Mouse (Mus musculus): ENCODE results near the gene H2-D1. TPM values are rescaled to one million over a fixed set of nuclear protein-coding genes. Genes with fewer than 3 reads are reported as not detected.

The H2-D1 gene
- total RNA-seq, 2 experiments from 2014 or later: 19.6 to 23.3 TPM

GRCm38 (mm10) chr17:35236996-35237395, 25.5 kb upstream of the H2-D1 start:
- intact Hi-C loops (cut with DNase I): loop anchor here (2.0 to 10.0 kb wide), 5 partner anchors 72 to 645 kb away; partner anchors contain the start of genes C2, Csnk2b, Ehmt2 and Gpank1
- DNase-seq (ENCODE audit: low spot score in 2 of 2): no peak

GRCm38 (mm10) chr17:35237504-35237903, 25.0 kb upstream of the H2-D1 start:
- intact Hi-C loops (cut with DNase I): loop anchor here (2.0 to 10.0 kb wide), 5 partner anchors 73 to 645 kb away; partner anchors contain the start of genes C2, Csnk2b, Ehmt2 and Gpank1
- DNase-seq (ENCODE audit: low spot score in 2 of 2): no peak

- no peak for DNase-seq (ENCODE audit: low spot score in 2 of 2)
- intact Hi-C loops (cut with DNase I): loop anchor here (5.0 to 10.0 kb wide), 5 partner anchors 117 to 647 kb away; partner anchors contain the start of genes C2, Csnk2b, Dxo and Ehmt2
Observed at GRCm38 (mm10) chr17:35239700-35240099, 22.8 kb upstream of the H2-D1 start.

- intact Hi-C loops (cut with DNase I): loop anchor here (5.0 kb wide), 1 partner anchor 403 kb away; the partner anchor contains the start of genes Dxo and Stk19
- no peak for DNase-seq (ENCODE audit: low spot score in 2 of 2)
Observed at GRCm38 (mm10) chr17:35240384-35241304, 21.9 kb upstream of the H2-D1 start.

- intact Hi-C loops (cut with DNase I): loop anchor here (5.0 kb wide), 1 partner anchor 404 kb away; the partner anchor contains the start of genes Dxo and Stk19
Observed at GRCm38 (mm10) chr17:35241305-35242014, 21.1 kb upstream of the H2-D1 start, which contains the start of gene Ddx39b. TSS of gene Ddx39b (plus strand) at chr17:35241746.

GRCm38 (mm10) chr17:35242015-35242941, 20.3 kb upstream of the H2-D1 start:
- intact Hi-C loops (cut with DNase I): loop anchor here (5.0 kb wide), 1 partner anchor 405 kb away; the partner anchor contains the start of genes Dxo and Stk19
- peak in 1 of 2 experiments; percentile 43 for DNase-seq (ENCODE audit: low spot score in 2 of 2)

More at GRCm38 (mm10) chr17:35241305-35242014, 21.1 kb upstream of the H2-D1 start, which contains the start of gene Ddx39b:
- peak; percentile 97 to 98 for DNase-seq (ENCODE audit: low spot score in 2 of 2)

GRCm38 (mm10) chr17:35243086-35243485, 19.4 kb upstream of the H2-D1 start:
- intact Hi-C loops (cut with DNase I): loop anchor here (5.0 kb wide), 1 partner anchor 406 kb away; the partner anchor contains the start of genes Dxo and Stk19
- peak; percentile 58 to 65 for DNase-seq (ENCODE audit: low spot score in 2 of 2)

GRCm38 (mm10) chr17:35244999-35245398, 17.5 kb upstream of the H2-D1 start:
- intact Hi-C loops (cut with DNase I): loop anchor here (5.0 kb wide), 1 partner anchor 408 kb away; the partner anchor contains the start of genes Dxo and Stk19
- no peak for DNase-seq (ENCODE audit: low spot score in 2 of 2)

GRCm38 (mm10) chr17:35245731-35246623, 16.6 kb upstream of the H2-D1 start:
- intact Hi-C loops (cut with DNase I): no loop called here
- DNase-seq (ENCODE audit: low spot score in 2 of 2): no peak

GRCm38 (mm10) chr17:35247144-35247543, 15.4 kb upstream of the H2-D1 start:
- DNase-seq (ENCODE audit: low spot score in 2 of 2): no peak
- intact Hi-C loops (cut with DNase I): no loop called here

- intact Hi-C loops (cut with DNase I): no loop called here
- no peak for DNase-seq (ENCODE audit: low spot score in 2 of 2)
Observed at GRCm38 (mm10) chr17:35248986-35249385, 13.5 kb upstream of the H2-D1 start.

GRCm38 (mm10) chr17:35249451-35250197, 12.9 kb upstream of the H2-D1 start:
- no peak for DNase-seq (ENCODE audit: low spot score in 2 of 2)
- intact Hi-C loops (cut with DNase I): no loop called here

GRCm38 (mm10) chr17:35250348-35251120, 12.0 kb upstream of the H2-D1 start:
- intact Hi-C loops (cut with DNase I): no loop called here
- DNase-seq (ENCODE audit: low spot score in 2 of 2): no peak

- intact Hi-C loops (cut with DNase I): no loop called here
- DNase-seq (ENCODE audit: low spot score in 2 of 2): no peak
Observed at GRCm38 (mm10) chr17:35251162-35251719, 11.3 kb upstream of the H2-D1 start.

- intact Hi-C loops (cut with DNase I): no loop called here
Observed at GRCm38 (mm10) chr17:35251981-35252380, 10.5 kb upstream of the H2-D1 start.

More at GRCm38 (mm10) chr17:35251981-35252380, 10.5 kb upstream of the H2-D1 start:
- DNase-seq (ENCODE audit: low spot score in 2 of 2): no peak
